Mouse (Mus musculus): ENCODE measurements around the gene Map3k9. TPM values are rescaled to one million over a fixed set of nuclear protein-coding genes. Genes with fewer than 3 reads are reported as not detected.

Map3k9 gene
- polyA plus RNA-seq, 1 experiment = not detected

DNA sequence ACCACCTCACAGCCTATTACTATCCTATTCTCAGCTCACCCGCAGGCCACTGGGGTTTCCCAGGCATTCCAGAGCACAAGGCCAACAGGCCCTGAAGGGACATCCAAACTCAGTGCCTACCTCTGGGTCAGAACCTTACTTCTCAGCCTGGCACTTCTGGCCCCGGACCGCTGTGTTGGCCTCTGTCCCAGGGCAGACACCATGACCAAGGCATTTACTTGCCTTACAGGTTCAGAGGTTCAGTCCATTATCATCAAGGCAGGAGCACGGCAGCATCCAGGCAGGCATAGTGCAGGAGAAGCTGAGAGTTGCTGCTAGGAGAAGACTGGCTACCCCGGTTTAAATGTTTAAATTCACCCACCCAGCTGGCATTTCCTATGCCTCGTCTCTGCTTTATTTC lies 96.9 kb downstream of the Map3k9 start:
- H3K27ac ChIP-seq (ENCODE audit: insufficient read depth, low read depth, low read length) = no peak overlapping the region
- no peak overlapping the region for H3K4me3 ChIP-seq (ENCODE audit: insufficient read depth, low read depth, low read length)
- WGBS = 78% methylated on average over 6 of the region's 6 CpGs
- no peak for TF ChIP-seq CTCF (IDR thresholded peaks at IDR 0.05; ENCODE audit: insufficient read depth, low read depth, low read length)
- TF ChIP-seq POLR2A (IDR thresholded peaks at IDR 0.05; ENCODE audit: insufficient read depth, low read depth, low read length) = no peak
- H3K4me1 ChIP-seq (ENCODE audit: control insufficient read depth, insufficient read depth, low read length) = 0 out of 2 replicates have a peak, but pooled peaks cover 3% of the 10 kb centered on the region

DNA sequence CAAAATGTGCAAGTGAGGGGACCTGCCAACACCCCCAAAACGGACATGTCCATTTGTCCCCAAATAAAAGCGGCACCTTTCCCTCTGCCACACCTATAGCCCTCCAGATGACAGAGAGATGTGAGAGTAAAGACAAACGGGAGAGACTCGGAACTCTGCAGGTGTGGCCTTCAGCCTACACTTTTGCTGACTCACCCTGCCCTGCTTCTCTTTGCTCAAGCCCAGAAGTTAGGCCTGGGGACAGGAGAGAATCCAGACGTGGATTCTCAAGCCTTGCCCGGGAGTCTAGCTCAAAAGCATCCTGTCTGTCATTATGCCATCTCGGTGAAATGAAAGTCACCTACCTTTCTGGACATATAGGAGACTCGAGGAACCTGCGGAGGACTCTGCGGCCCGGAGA lies 97.6 kb downstream of the Map3k9 start:
- no peak overlapping the region for H3K4me3 ChIP-seq (ENCODE audit: insufficient read depth, low read depth, low read length)
- H3K4me1 ChIP-seq (ENCODE audit: control insufficient read depth, insufficient read depth, low read length) = 0 out of 2 replicates have a peak, but pooled peaks cover 3% of the 10 kb centered on the region
- no peak for TF ChIP-seq CTCF (IDR thresholded peaks at IDR 0.05; ENCODE audit: insufficient read depth, low read depth, low read length)
- TF ChIP-seq POLR2A (IDR thresholded peaks at IDR 0.05; ENCODE audit: insufficient read depth, low read depth, low read length) = no peak
- no peak overlapping the region for H3K27ac ChIP-seq (ENCODE audit: insufficient read depth, low read depth, low read length)
- WGBS = 81% methylated on average over 11 of the region's 11 CpGs

DNA sequence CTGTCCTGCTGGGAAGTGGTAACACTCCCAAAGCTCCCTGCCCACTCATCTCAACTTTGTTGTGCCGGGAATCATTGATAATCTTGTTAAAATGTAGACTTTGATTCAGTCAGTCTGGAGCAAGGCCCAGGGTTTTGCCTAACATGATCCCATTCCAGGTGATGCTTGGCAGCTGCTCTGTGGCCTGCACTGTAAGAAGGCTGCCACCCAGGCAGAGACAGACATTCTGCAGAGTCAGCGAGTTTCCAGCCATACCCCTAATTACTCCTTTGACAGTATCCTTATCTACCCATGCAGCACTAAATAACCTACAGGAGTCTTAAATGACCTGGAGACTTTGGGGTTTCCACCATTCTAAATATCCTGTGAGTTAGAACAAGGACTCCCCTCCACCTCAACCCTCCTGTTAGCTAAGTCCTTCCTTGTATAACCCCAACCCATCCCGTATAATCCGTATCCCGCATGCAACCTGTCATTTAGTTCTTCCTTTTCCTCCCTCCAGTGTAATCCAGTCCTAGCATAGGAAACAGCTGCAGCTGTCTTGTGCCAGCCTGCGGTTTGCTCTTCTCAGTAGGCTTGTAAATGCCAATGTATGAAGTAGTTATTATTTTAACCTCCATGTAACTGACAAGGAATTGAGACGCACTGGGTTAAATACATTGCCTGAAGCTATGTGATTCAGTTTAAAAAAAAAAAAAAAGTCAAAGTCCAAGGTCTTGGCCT lies 101.0 kb downstream of the Map3k9 start:
- no peak overlapping the region for H3K4me3 ChIP-seq (ENCODE audit: insufficient read depth, low read depth, low read length)
- H3K4me1 ChIP-seq (ENCODE audit: control insufficient read depth, insufficient read depth, low read length) = no peaks in the 10 kb centered on the region
- TF ChIP-seq POLR2A (IDR thresholded peaks at IDR 0.05; ENCODE audit: insufficient read depth, low read depth, low read length) (no peak), CTCF (IDR thresholded peaks at IDR 0.05; ENCODE audit: insufficient read depth, low read depth, low read length) (no peak)
- no peak overlapping the region for H3K27ac ChIP-seq (ENCODE audit: insufficient read depth, low read depth, low read length)
- WGBS = 47% methylated on average over 7 of the region's 7 CpGs

DNA sequence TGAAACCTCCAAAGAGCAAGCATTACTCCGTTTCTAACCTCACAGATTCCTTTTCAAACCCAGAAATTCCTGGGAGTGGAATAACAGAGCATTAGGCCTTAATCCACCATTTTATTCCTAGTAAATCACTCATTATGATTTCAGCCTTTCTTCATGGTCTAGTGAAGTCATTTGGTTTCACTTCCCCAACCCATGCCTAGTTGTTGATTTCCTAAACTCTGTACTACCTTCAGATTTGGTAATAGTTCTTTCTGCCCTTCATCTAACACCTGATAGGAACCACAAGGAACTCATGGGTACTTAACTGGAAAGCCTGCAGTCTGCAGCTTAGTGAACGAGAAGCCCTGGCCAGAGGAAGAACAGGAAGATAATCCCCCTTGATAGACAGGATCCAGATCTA lies 105.4 kb downstream of the Map3k9 start:
- TF ChIP-seq POLR2A (IDR thresholded peaks at IDR 0.05; ENCODE audit: insufficient read depth, low read depth, low read length) (no peak), CTCF (IDR thresholded peaks at IDR 0.05; ENCODE audit: insufficient read depth, low read depth, low read length) (no peak)
- Histone ChIP-seq H3K4me1 (ENCODE audit: control insufficient read depth, insufficient read depth, low read length) (no peaks in the 10 kb centered on the region), H3K27ac (ENCODE audit: insufficient read depth, low read depth, low read length) (no peak overlapping the region), H3K4me3 (ENCODE audit: insufficient read depth, low read depth, low read length) (no peak overlapping the region)
- 74% methylated on average over 2 of the region's 2 CpGs for WGBS

Other genes with a start within 250 kb of the Map3k9 start
- not detected in 2 replicates for gene Gm20498, start 248.3 kb downstream of the Map3k9 start, polyA plus RNA-seq (2012; ENCODE audit: insufficient read depth, insufficient read length, low replicate concordance, missing spikeins)
- gene Synj2bp, start 248.3 kb downstream of the Map3k9 start, polyA plus RNA-seq (2012; ENCODE audit: insufficient read depth, insufficient read length, low replicate concordance, missing spikeins) = not detected in 2 replicates
- gene Adam21, start 212.7 kb downstream of the Map3k9 start, polyA plus RNA-seq (2012; ENCODE audit: insufficient read depth, insufficient read length, low replicate concordance, missing spikeins) = not detected in 2 replicates
- not detected in 2 replicates for gene Med6, start 186.2 kb downstream of the Map3k9 start, polyA plus RNA-seq (2012; ENCODE audit: insufficient read depth, insufficient read length, low replicate concordance, missing spikeins)
- not detected in 2 replicates for gene Ttc9, start 149.9 kb downstream of the Map3k9 start, polyA plus RNA-seq (2012; ENCODE audit: insufficient read depth, insufficient read length, low replicate concordance, missing spikeins)
- not detected in 2 replicates for gene Pcnx, start 78.8 kb upstream of the Map3k9 start, polyA plus RNA-seq (2012; ENCODE audit: insufficient read depth, insufficient read length, low replicate concordance, missing spikeins)